Mouse (Mus musculus): ENCODE data around the gene Fancb.

The Fancb gene

GRCm38 (mm10) chrX:164980193-164980775 is at the start of gene Fancb, which contains the start of gene Mospd2:
TSS of gene Fancb (plus strand) at chrX:164980592.
TSS of gene Mospd2 (minus strand) at chrX:164980375.
- peak; percentile 87 for DNase-seq (ENCODE audit: low spot score)

- no peak for DNase-seq (ENCODE audit: low spot score)
Observed at GRCm38 (mm10) chrX:164941540-164941939, 38.9 kb upstream of the Fancb start.

GRCm38 (mm10) chrX:164951858-164952576 is 28.4 kb upstream of the Fancb start:
- DNase-seq (ENCODE audit: low spot score): no peak

GRCm38 (mm10) chrX:164952601-164953375 is 27.6 kb upstream of the Fancb start:
- no peak for DNase-seq (ENCODE audit: low spot score)

GRCm38 (mm10) chrX:164965750-164966448 is 14.5 kb upstream of the Fancb start:
- no peak for DNase-seq (ENCODE audit: low spot score)

- DNase-seq (ENCODE audit: low spot score): no peak
Observed at GRCm38 (mm10) chrX:164971206-164971605, 9.2 kb upstream of the Fancb start.

GRCm38 (mm10) chrX:164978866-164979265 is 1.5 kb upstream of the Fancb start:
- DNase-seq (ENCODE audit: low spot score): no peak

- no peak for DNase-seq (ENCODE audit: low spot score)
Observed at GRCm38 (mm10) chrX:165003141-165003540, 22.7 kb downstream of the Fancb start.

GRCm38 (mm10) chrX:165004779-165005324 is 24.5 kb downstream of the Fancb start, which contains the start of gene Gm17604:
TSS of gene Gm17604 (minus strand) at chrX:165004829.
- no peak for DNase-seq (ENCODE audit: low spot score)
